In genomic region chr3:92816036-92816435, GRCm38 (mm10) we compare ENCODE assay signal across 39 mouse cellular contexts. TPM values are rescaled to one million over a fixed set of nuclear protein-coding genes. Genes with fewer than 3 reads are reported as not detected.
"Had no signal": no experiment of that assay in that cellular context is flagged by ENCODE, and none has a peak within 500 bp of the region (broad histone marks: within the 10 kb centered on the region; RNA-seq: fewer than 3 reads in every experiment).

No protein-coding gene starts in this region.

RNA-seq across cellular contexts. Expression of gene Lce1k, which starts 8.3 kb away (rescaled TPM):
- total RNA-seq: left cerebral cortex, postnatal 10 days; left cerebral cortex, postnatal 14 days; left cerebral cortex, postnatal 25 days; left cerebral cortex, postnatal 36 days; left cerebral cortex, postnatal 4 days; liver, adult 2 months; megakaryocyte progenitor cell, adult 5-6 weeks; megakaryocyte, adult 5-6 weeks; megakaryocyte-erythroid progenitor cell, adult 5-6 weeks; midbrain, postnatal 0 days; monocyte, adult 5-6 weeks had no signal
- polyA plus RNA-seq: limb, embryonic 10.5 days; limb, embryonic 11.5 days; limb, embryonic 12.5 days; limb, embryonic 13.5 days; limb, embryonic 14.5 days; limb, embryonic 15.5 days; liver, adult 2 months; liver, embryonic 11.5 days; liver, embryonic 12.5 days; liver, embryonic 13.5 days; liver, embryonic 14.5 days; liver, embryonic 15.5 days; liver, embryonic 16.5 days; liver, postnatal 0 days; lung, embryonic 14.5 days; lung, embryonic 15.5 days; lung, embryonic 16.5 days; lung, postnatal 0 days; macrophage; midbrain, embryonic 10.5 days; midbrain, embryonic 11.5 days; midbrain, embryonic 12.5 days; midbrain, embryonic 13.5 days; midbrain, embryonic 14.5 days; midbrain, embryonic 15.5 days; midbrain, embryonic 16.5 days; midbrain, postnatal 0 days; myocyte; neural tube, embryonic 11.5 days; neural tube, embryonic 12.5 days had no signal

RNA-seq across cellular contexts. Expression of gene Kprp, which starts 11.0 kb away (rescaled TPM):
- total RNA-seq: left cerebral cortex, postnatal 10 days; left cerebral cortex, postnatal 14 days; left cerebral cortex, postnatal 25 days; left cerebral cortex, postnatal 36 days; left cerebral cortex, postnatal 4 days; liver, adult 2 months; megakaryocyte progenitor cell, adult 5-6 weeks; megakaryocyte, adult 5-6 weeks; megakaryocyte-erythroid progenitor cell, adult 5-6 weeks; monocyte, adult 5-6 weeks had no signal
- polyA plus RNA-seq: limb, embryonic 10.5 days; limb, embryonic 11.5 days; limb, embryonic 12.5 days; limb, embryonic 13.5 days; limb, embryonic 14.5 days; liver, adult 2 months; liver, embryonic 11.5 days; liver, embryonic 12.5 days; liver, embryonic 13.5 days; liver, embryonic 14.5 days; liver, embryonic 15.5 days; liver, embryonic 16.5 days; liver, postnatal 0 days; lung, embryonic 14.5 days; lung, embryonic 15.5 days; lung, embryonic 16.5 days; lung, postnatal 0 days; macrophage; midbrain, embryonic 10.5 days; midbrain, embryonic 11.5 days; midbrain, embryonic 12.5 days; midbrain, embryonic 13.5 days; midbrain, embryonic 14.5 days; midbrain, embryonic 15.5 days; midbrain, embryonic 16.5 days; midbrain, postnatal 0 days; myocyte; neural tube, embryonic 11.5 days; neural tube, embryonic 12.5 days had no signal

RNA-seq across cellular contexts. Expression of gene Lce1j, which starts 25.7 kb away (rescaled TPM):
- total RNA-seq: left cerebral cortex, postnatal 10 days; left cerebral cortex, postnatal 14 days; left cerebral cortex, postnatal 25 days; left cerebral cortex, postnatal 36 days; left cerebral cortex, postnatal 4 days; liver, adult 2 months; megakaryocyte progenitor cell, adult 5-6 weeks; megakaryocyte, adult 5-6 weeks; megakaryocyte-erythroid progenitor cell, adult 5-6 weeks; midbrain, postnatal 0 days; monocyte, adult 5-6 weeks had no signal
- polyA plus RNA-seq: limb, embryonic 10.5 days; limb, embryonic 11.5 days; limb, embryonic 12.5 days; limb, embryonic 13.5 days; limb, embryonic 14.5 days; liver, adult 2 months; liver, embryonic 11.5 days; liver, embryonic 12.5 days; liver, embryonic 13.5 days; liver, embryonic 14.5 days; liver, embryonic 15.5 days; liver, embryonic 16.5 days; liver, postnatal 0 days; lung, embryonic 14.5 days; lung, embryonic 15.5 days; lung, embryonic 16.5 days; lung, postnatal 0 days; macrophage; midbrain, embryonic 10.5 days; midbrain, embryonic 11.5 days; midbrain, embryonic 12.5 days; midbrain, embryonic 13.5 days; midbrain, embryonic 14.5 days; midbrain, embryonic 15.5 days; midbrain, embryonic 16.5 days; midbrain, postnatal 0 days; myocyte; neural tube, embryonic 11.5 days; neural tube, embryonic 12.5 days had no signal

RNA-seq across cellular contexts. Expression of gene Lce1l, which starts 35.0 kb away (rescaled TPM):
- total RNA-seq: left cerebral cortex, postnatal 10 days; left cerebral cortex, postnatal 14 days; left cerebral cortex, postnatal 25 days; left cerebral cortex, postnatal 36 days; left cerebral cortex, postnatal 4 days; liver, adult 2 months; megakaryocyte progenitor cell, adult 5-6 weeks; megakaryocyte, adult 5-6 weeks; megakaryocyte-erythroid progenitor cell, adult 5-6 weeks; midbrain, postnatal 0 days; monocyte, adult 5-6 weeks had no signal
- polyA plus RNA-seq: limb, embryonic 10.5 days; limb, embryonic 11.5 days; limb, embryonic 12.5 days; limb, embryonic 13.5 days; limb, embryonic 14.5 days; liver, adult 2 months; liver, embryonic 11.5 days; liver, embryonic 12.5 days; liver, embryonic 13.5 days; liver, embryonic 14.5 days; liver, embryonic 15.5 days; liver, embryonic 16.5 days; liver, postnatal 0 days; lung, embryonic 14.5 days; lung, embryonic 15.5 days; lung, embryonic 16.5 days; lung, postnatal 0 days; macrophage; midbrain, embryonic 10.5 days; midbrain, embryonic 11.5 days; midbrain, embryonic 12.5 days; midbrain, embryonic 13.5 days; midbrain, embryonic 14.5 days; midbrain, embryonic 15.5 days; midbrain, embryonic 16.5 days; midbrain, postnatal 0 days; myocyte; neural tube, embryonic 11.5 days; neural tube, embryonic 12.5 days had no signal

RNA-seq across cellular contexts. Expression of gene Lce1i, which starts 37.3 kb away (rescaled TPM):
- total RNA-seq: left cerebral cortex, postnatal 10 days; left cerebral cortex, postnatal 14 days; left cerebral cortex, postnatal 25 days; left cerebral cortex, postnatal 36 days; left cerebral cortex, postnatal 4 days; liver, adult 2 months; megakaryocyte progenitor cell, adult 5-6 weeks; megakaryocyte, adult 5-6 weeks; megakaryocyte-erythroid progenitor cell, adult 5-6 weeks; monocyte, adult 5-6 weeks had no signal
- polyA plus RNA-seq: limb, embryonic 10.5 days; limb, embryonic 11.5 days; limb, embryonic 12.5 days; limb, embryonic 13.5 days; limb, embryonic 14.5 days; liver, adult 2 months; liver, embryonic 11.5 days; liver, embryonic 12.5 days; liver, embryonic 13.5 days; liver, embryonic 14.5 days; liver, embryonic 15.5 days; liver, embryonic 16.5 days; liver, postnatal 0 days; lung, embryonic 14.5 days; lung, embryonic 15.5 days; lung, embryonic 16.5 days; lung, postnatal 0 days; macrophage; midbrain, embryonic 10.5 days; midbrain, embryonic 11.5 days; midbrain, embryonic 12.5 days; midbrain, embryonic 13.5 days; midbrain, embryonic 14.5 days; midbrain, embryonic 15.5 days; midbrain, embryonic 16.5 days; midbrain, postnatal 0 days; myocyte; neural tube, embryonic 11.5 days; neural tube, embryonic 12.5 days had no signal
